Mouse (Mus musculus) leukemia stem cell, adult 10-12 weeks (primary cell): ENCODE data around the gene Rgs7. TPM values are rescaled to one million over a fixed set of nuclear protein-coding genes. Genes with fewer than 3 reads are reported as not detected.

ENCODE experiments used
- polyA plus RNA-seq: library from polyadenylated mRNA; stranded (reverse); fragments of >175 nt; gene quantifications from 2 replicates; pipeline ENCODE4 v1.2.3, GENCODE M21; 2012; ENCODE audit warnings: low replicate concordance

The Rgs7 gene
- not detected in 2 replicates for polyA plus RNA-seq

GRCm38 (mm10) chr1:175491861-175492682 is at the start of gene Rgs7:
Gene Rgs7, minus strand, starts transcription at chr1:175492500.

Other genes with a start within 250 kb of the Rgs7 start
- 0.24 and 0.74 TPM in 2 replicates for gene Kmo, start 127.9 kb upstream of the Rgs7 start, polyA plus RNA-seq
- gene Fh1, start 133.1 kb upstream of the Rgs7 start, polyA plus RNA-seq = 14.9 and 29.9 TPM in 2 replicates
- 1.1 and 1.9 TPM in 2 replicates for gene Opn3, start 200.3 kb upstream of the Rgs7 start, polyA plus RNA-seq
- 26.6 and 28.9 TPM in 2 replicates for gene Chml, start 200.4 kb upstream of the Rgs7 start, polyA plus RNA-seq
- not detected in 2 replicates for gene Wdr64, start 206.1 kb upstream of the Rgs7 start, polyA plus RNA-seq